Mouse (Mus musculus): ENCODE measurements at regions not wholly inside any gene's neighbourhood (a gene's known extent, or its start where the extent isn't known, plus 50 kb on each side); places are given as distances from the start of the nearest gene placed in this dataset.

- WGBS = 82% methylated on average over 6 of the region's 6 CpGs
- no peak for DNase-seq (ENCODE audit: low read depth, low spot score)
Measured at GRCm38 (mm10) chr3:15106281-15106680, 220.2 kb downstream of the Car2 start.

GRCm38 (mm10) chr3:15107301-15107700 lies 221.2 kb downstream of the Car2 start:
- no peak for DNase-seq (ENCODE audit: low read depth, low spot score)
- WGBS = 84% methylated on average over 5 of the region's 5 CpGs

GRCm38 (mm10) chr3:15108239-15108934 lies 222.3 kb downstream of the Car2 start:
- no peak for DNase-seq (ENCODE audit: low read depth, low spot score)
- 85% methylated on average over 9 of the region's 9 CpGs for WGBS

GRCm38 (mm10) chr3:15110037-15110748 lies 221.9 kb downstream of the Gm9733 start:
- 37% methylated on average over 4 of the region's 4 CpGs for WGBS
- peak; percentile 33 for DNase-seq (ENCODE audit: low read depth, low spot score)

- WGBS = 13% methylated on average over 2 of the region's 2 CpGs
- peak; percentile 56 for DNase-seq (ENCODE audit: low read depth, low spot score)
Measured at GRCm38 (mm10) chr3:15112177-15112838, 219.8 kb downstream of the Gm9733 start.

GRCm38 (mm10) chr3:15118634-15119356 lies 213.3 kb downstream of the Gm9733 start:
- WGBS = 9% methylated on average over 3 of the region's 3 CpGs
- DNase-seq (ENCODE audit: low read depth, low spot score) = no peak

GRCm38 (mm10) chr3:15126736-15127135 lies 205.4 kb downstream of the Gm9733 start:
- DNase-seq (ENCODE audit: low read depth, low spot score) = no peak
- WGBS = 78% methylated on average over 4 of the region's 4 CpGs

GRCm38 (mm10) chr3:15128370-15128769 lies 203.7 kb downstream of the Gm9733 start:
- no peak for DNase-seq (ENCODE audit: low read depth, low spot score)

GRCm38 (mm10) chr3:15128960-15129359 lies 203.1 kb downstream of the Gm9733 start:
- DNase-seq (ENCODE audit: low read depth, low spot score) = no peak
- WGBS = 83% methylated on average over 3 of the region's 3 CpGs

GRCm38 (mm10) chr3:15129729-15130369 lies 202.3 kb downstream of the Gm9733 start:
- WGBS = 89% methylated on average over 9 of the region's 9 CpGs
- no peak for DNase-seq (ENCODE audit: low read depth, low spot score)

GRCm38 (mm10) chr3:15132136-15132535 lies 200.0 kb downstream of the Gm9733 start:
- WGBS = 63% methylated on average over 5 of the region's 5 CpGs
- DNase-seq (ENCODE audit: low read depth, low spot score) = no peak

GRCm38 (mm10) chr3:15139550-15139949 lies 192.6 kb downstream of the Gm9733 start:
- no peak for DNase-seq (ENCODE audit: low read depth, low spot score)
- 77% methylated on average over 1 of the region's 1 CpGs for WGBS

- DNase-seq (ENCODE audit: low read depth, low spot score) = no peak
- WGBS = 14% methylated on average over 1 of the region's 1 CpGs
Measured at GRCm38 (mm10) chr3:15153710-15154109, 178.4 kb downstream of the Gm9733 start.

- 76% methylated on average over 3 of the region's 3 CpGs for WGBS
- DNase-seq (ENCODE audit: low read depth, low spot score) = no peak
Measured at GRCm38 (mm10) chr3:15154153-15154552, 177.9 kb downstream of the Gm9733 start.

- no peak for DNase-seq (ENCODE audit: low read depth, low spot score)
- WGBS = 77% methylated on average over 4 of the region's 4 CpGs
Measured at GRCm38 (mm10) chr3:15156681-15157080, 175.4 kb downstream of the Gm9733 start.

GRCm38 (mm10) chr3:15157842-15158241 lies 174.3 kb downstream of the Gm9733 start:
- no peak for DNase-seq (ENCODE audit: low read depth, low spot score)
- WGBS = 70% methylated on average over 1 of the region's 1 CpGs

GRCm38 (mm10) chr3:15158926-15159325 lies 173.2 kb downstream of the Gm9733 start:
- 94% methylated on average over 8 of the region's 8 CpGs for WGBS
- DNase-seq (ENCODE audit: low read depth, low spot score) = no peak

- 82% methylated on average over 8 of the region's 8 CpGs for WGBS
- DNase-seq (ENCODE audit: low read depth, low spot score) = no peak
Measured at GRCm38 (mm10) chr3:15159965-15160714, 172.0 kb downstream of the Gm9733 start.

GRCm38 (mm10) chr3:15175811-15176210 lies 156.3 kb downstream of the Gm9733 start:
- DNase-seq (ENCODE audit: low read depth, low spot score) = no peak
- WGBS = 75% methylated on average over 2 of the region's 2 CpGs

Measured in large intestine, adult 2 months (tissue).